9 mouse cellular contexts compared by ENCODE assay signal in the genomic region with DNA sequence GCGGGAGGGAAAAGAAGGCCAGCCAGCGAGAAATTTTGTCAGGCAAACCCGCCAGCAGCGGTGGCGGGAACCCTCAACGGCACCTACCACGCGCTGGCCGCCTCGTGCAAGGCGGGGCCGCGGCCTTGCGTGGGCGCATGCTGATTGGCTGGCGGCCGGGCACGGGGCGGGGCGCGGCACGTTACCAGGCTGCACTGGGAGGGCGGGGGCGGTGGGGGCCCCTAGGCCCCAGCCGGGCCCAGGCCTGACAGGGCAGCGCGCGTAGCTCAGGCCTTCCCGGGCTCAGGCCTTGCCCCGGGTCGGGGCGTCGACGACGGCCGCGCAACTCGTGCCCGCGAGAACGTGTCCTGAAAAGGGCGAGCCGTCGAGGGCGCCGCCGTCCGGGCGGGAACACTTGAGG. TPM values are rescaled to one million over a fixed set of nuclear protein-coding genes. Genes with fewer than 3 reads are reported as not detected.
DNase-seq lines count a peak whose midpoint lies in the region; ATAC-seq lines count a peak whose summit lies in the region.
"Had no signal": no experiment of that assay in that cellular context is flagged by ENCODE, and none has a peak within 500 bp of the region (broad histone marks: within the 10 kb centered on the region; RNA-seq: fewer than 3 reads in every experiment).

No protein-coding gene starts in this region.

- 42% methylated on average over 41 of the region's 49 CpGs for WGBS in heart, embryonic 14.5 days
- 47% methylated on average over 48 of the region's 49 CpGs for WGBS in hindbrain, embryonic 10.5 days
- WGBS in midbrain, embryonic 11.5 days, result 47% methylated on average over 40 of the region's 49 CpGs

- H3K9me3 ChIP-seq in heart, embryonic 14.5 days (ENCODE audit: control insufficient read depth, low read length), result peaks cover 7% of the 10 kb centered on the region
- peaks cover 10% of the 10 kb centered on the region for H3K9me3 ChIP-seq in hindbrain, embryonic 10.5 days
- peaks cover 2% of the 10 kb centered on the region; the same call in 1 of the 2 replicates for H3K9me3 ChIP-seq in midbrain, embryonic 11.5 days (ENCODE audit: control insufficient read depth, low read length)

- H3K4me2 ChIP-seq in heart, embryonic 14.5 days (ENCODE audit: low read length), result peak overlapping the region; percentile 76
- no peak overlapping the region; the same call in 1 of the 2 replicates for H3K4me2 ChIP-seq in midbrain, embryonic 11.5 days

- peaks cover 17% of the 10 kb centered on the region for H3K27me3 ChIP-seq in heart, embryonic 14.5 days (ENCODE audit: control insufficient read depth, insufficient read depth, low read length)
- peaks cover 34% of the 10 kb centered on the region for H3K27me3 ChIP-seq in hindbrain, embryonic 10.5 days (ENCODE audit: insufficient read depth, poor library complexity, severe bottlenecking)
- peaks cover 16% of the 10 kb centered on the region for H3K27me3 ChIP-seq in midbrain, embryonic 11.5 days (ENCODE audit: control insufficient read depth, insufficient read depth, low read length)

- peak; percentile 35; the same call in 1 of the 2 replicates for ATAC-seq in heart, embryonic 14.5 days (ENCODE audit: insufficient number of reproducible peaks, insufficient read depth, low FRiP score, low read depth)
- peak; percentile 70 for ATAC-seq in midbrain, embryonic 11.5 days (ENCODE audit: low FRiP score)

- H3K9ac ChIP-seq in heart, embryonic 14.5 days (ENCODE audit: low read length), result no peak overlapping the region
- no peak overlapping the region for H3K9ac ChIP-seq in midbrain, embryonic 11.5 days (ENCODE audit: low read length)

- peak overlapping the region in 1 of 2 experiments; percentile 52; a peak in 2 of 4 replicates for H3K4me3 ChIP-seq in heart, embryonic 14.5 days (ENCODE audit: control insufficient read depth in 1 of 2, insufficient read depth in 1 of 2, low read depth in 1 of 2, low read length in 2 of 2)
- peak overlapping the region; percentile 57 for H3K4me3 ChIP-seq in hindbrain, embryonic 10.5 days
- H3K4me3 ChIP-seq in midbrain, embryonic 11.5 days (ENCODE audit: low read depth, low read length), result peak overlapping the region; percentile 40

- H3K27ac ChIP-seq in heart, embryonic 14.5 days (replicated peaks in 1 of 2; ENCODE audit: control insufficient read depth in 1 of 2, insufficient read depth in 1 of 2, low read depth in 2 of 2, low read length in 2 of 2), result no peak overlapping the region
- no peak overlapping the region for H3K27ac ChIP-seq in hindbrain, embryonic 10.5 days
- no peak overlapping the region for H3K27ac ChIP-seq in midbrain, embryonic 11.5 days (ENCODE audit: low read depth, low read length)

- no peaks in the 10 kb centered on the region for H3K36me3 ChIP-seq in heart, embryonic 14.5 days (ENCODE audit: control insufficient read depth, insufficient read depth, low read length)
- H3K36me3 ChIP-seq in hindbrain, embryonic 10.5 days, result no peaks in the 10 kb centered on the region
- no peaks in the 10 kb centered on the region for H3K36me3 ChIP-seq in midbrain, embryonic 11.5 days (ENCODE audit: control insufficient read depth, insufficient read depth, low read length)

- peaks cover 0 to 4% of the 10 kb centered on the region in 2 experiments; a peak in 2 of 4 replicates for H3K4me1 ChIP-seq in heart, embryonic 14.5 days (ENCODE audit: control insufficient read depth in 2 of 2, insufficient read depth in 2 of 2, low read length in 2 of 2)
- H3K4me1 ChIP-seq in hindbrain, embryonic 10.5 days (replicated peaks), result peaks cover 12% of the 10 kb centered on the region
- H3K4me1 ChIP-seq in midbrain, embryonic 11.5 days (ENCODE audit: control insufficient read depth, insufficient read depth, low read length), result no peaks in the 10 kb centered on the region

- no peak for DNase-seq in heart, adult 9 months (ENCODE audit: low spot score in 2 of 2)
- peak; percentile 31 for DNase-seq in ES-CJ7 (ENCODE audit: low read depth, low spot score)
- DNase-seq in hindbrain, embryonic 10.5 days (ENCODE audit: low spot score), result no peak
- DNase-seq in midbrain, embryonic 11.5 days (ENCODE audit: low spot score, missing footprints), result no peak
- DNase-seq in adrenal gland, postnatal 10 days, result no peak
- DNase-seq in yolk sac, embryonic 10.5 days (ENCODE audit: low spot score), result no peak
- DNase-seq in left cerebral cortex, adult 11 months (ENCODE audit: low spot score), result no peak
- DNase-seq: cerebellum, adult 11-12 months had no signal

RNA-seq across cellular contexts. Expression of a gene that starts 0.6 kb away (rescaled TPM):
- 0.39 and 0.80 TPM in 2 replicates for polyA plus RNA-seq in heart, embryonic 14.5 days (2014; fragmentation: Nextera tagmentation; extraction: Ambion mirVana)
- polyA plus RNA-seq in hindbrain, embryonic 10.5 days (2016; fragmentation: Nextera tagmentation; extraction: Ambion mirVana), result 0.17 and 0.26 TPM in 2 replicates
- polyA plus RNA-seq in midbrain, embryonic 11.5 days (2014; fragmentation: Nextera tagmentation; extraction: Ambion mirVana), result 0.33 TPM in 1 of 2 replicates, not detected in the other
- not detected for total RNA-seq in adrenal gland, postnatal 10 days (2021)

RNA-seq across cellular contexts. Expression of a gene that starts 43.1 kb away (rescaled TPM):
- polyA plus RNA-seq in heart, embryonic 14.5 days (2014; fragmentation: Nextera tagmentation; extraction: Ambion mirVana), result 1.1 and 1.2 TPM in 2 replicates
- 1.3 and 2.0 TPM in 2 replicates for polyA plus RNA-seq in hindbrain, embryonic 10.5 days (2016; fragmentation: Nextera tagmentation; extraction: Ambion mirVana)
- 1.7 TPM in 2 replicates for polyA plus RNA-seq in midbrain, embryonic 11.5 days (2014; fragmentation: Nextera tagmentation; extraction: Ambion mirVana)
- 1 to 10 TPM; 5.5 to 6.1 TPM for total RNA-seq in adrenal gland, postnatal 10 days (2021)
